Mouse (Mus musculus) kidney, postnatal 4 days (tissue): ENCODE measurements at regions not wholly inside any gene's neighbourhood (a gene's known extent, or its start where the extent isn't known, plus 50 kb on each side); places are given as distances from the start of the nearest gene placed in this dataset.

ENCODE experiments used
- DNase-seq, 2 experiments: peaks; one replicate each; pipeline ENCODE4 v3.0.0; 2021; ENCODE audit warnings: mixed read lengths in 2 of 2

DNA sequence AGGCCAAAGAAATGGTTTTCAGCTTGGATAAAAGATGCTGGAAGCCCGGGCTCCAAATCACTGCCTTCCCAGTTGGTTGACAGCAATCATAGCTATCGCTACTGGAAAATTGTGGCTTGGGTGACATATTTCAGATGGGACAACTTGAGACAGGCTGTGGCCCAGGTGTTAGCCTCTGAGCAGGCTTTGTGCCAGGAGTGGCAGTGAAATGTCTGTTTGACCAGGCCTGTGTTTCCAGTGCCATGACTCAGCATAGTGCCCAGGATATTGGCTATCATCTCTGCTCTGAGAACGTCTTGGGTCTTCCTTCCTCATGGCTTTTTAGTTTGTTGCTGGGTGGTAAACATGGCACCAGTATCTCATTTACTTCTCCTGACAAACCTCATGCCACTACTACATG lies 266.9 kb downstream of the Emp1 start:
- no peak for DNase-seq

DNA sequence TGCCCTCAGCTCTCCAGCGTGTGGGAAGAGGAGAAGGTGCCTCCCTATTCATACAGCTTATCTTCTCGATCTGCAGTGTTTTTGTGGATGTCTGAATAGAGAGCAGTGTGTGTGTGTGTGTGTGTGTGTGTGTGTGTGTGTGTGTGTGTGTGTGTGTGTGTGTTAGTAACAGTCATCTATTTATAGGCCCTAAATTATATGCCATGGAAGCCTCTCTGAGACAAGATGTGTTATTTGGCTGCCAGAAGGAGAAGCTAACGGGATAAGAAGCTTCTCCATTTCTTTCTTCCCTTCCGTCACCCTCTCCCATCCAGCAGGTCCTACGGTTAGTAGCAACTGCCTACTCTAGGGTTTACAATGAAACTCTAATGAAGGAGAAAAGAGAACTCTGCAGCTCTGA lies 270.3 kb downstream of the Emp1 start:
- DNase-seq = no peak

DNA sequence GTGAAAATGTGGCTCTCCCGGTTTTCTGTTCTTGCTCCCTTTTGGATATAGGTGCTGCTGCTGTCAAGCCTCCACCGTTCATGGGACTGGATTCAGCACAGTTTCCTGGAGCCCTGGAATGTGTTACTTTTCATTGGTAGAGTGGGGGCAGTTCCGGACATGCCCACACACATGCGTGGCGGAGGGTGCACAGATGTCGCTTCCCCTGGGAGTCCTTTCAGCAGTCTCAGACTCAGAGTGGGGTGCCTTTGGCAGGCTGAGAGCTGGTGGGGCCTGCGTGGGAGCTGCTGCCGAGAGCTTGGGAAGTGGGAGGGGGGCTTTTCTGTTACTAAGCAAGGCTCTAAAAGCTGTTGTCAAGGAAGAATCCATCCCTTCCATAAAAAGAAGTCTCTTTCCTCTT lies 274.3 kb downstream of the Emp1 start:
- peak; percentile 14 to 20 for DNase-seq

DNA sequence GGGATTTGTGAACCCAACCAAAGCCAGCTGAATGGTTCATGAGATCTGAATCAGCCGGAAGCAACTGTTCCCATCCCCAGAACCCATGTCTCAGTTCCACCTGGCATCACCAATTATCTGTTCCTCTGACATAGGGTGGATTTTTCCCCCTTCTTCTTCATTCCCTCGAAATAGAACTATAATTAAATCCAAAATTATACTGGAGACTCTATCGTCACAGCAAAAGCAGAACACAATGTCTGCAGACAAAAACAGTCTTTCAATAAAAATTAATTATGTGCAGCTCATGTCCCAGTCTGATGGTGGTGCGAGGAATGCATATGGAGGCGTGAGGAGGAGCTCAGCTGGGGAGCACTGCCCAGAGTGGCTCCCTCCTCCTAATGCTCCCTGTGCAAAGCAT lies 280.4 kb downstream of the Emp1 start:
- DNase-seq = no peak

DNA sequence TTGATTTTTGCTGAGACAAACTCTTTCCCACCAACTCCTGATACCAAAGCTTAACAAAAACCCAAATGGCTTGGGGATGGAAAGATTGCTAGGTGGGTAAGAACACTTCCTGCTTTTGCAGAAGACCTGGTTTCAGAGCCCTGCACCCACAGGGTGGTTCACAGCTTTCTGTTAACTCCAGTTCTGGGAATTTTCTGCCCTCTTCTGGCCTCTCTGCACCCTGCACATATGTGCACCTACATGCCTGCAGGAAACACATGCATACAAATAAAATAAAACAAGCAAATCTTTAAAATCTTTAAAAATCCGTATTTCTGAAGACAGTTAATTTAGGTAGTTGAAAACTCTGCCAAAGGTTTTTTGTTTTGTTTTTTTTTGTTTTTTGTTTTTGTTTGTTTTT lies 283.8 kb downstream of the Emp1 start:
- no peak for DNase-seq

DNA sequence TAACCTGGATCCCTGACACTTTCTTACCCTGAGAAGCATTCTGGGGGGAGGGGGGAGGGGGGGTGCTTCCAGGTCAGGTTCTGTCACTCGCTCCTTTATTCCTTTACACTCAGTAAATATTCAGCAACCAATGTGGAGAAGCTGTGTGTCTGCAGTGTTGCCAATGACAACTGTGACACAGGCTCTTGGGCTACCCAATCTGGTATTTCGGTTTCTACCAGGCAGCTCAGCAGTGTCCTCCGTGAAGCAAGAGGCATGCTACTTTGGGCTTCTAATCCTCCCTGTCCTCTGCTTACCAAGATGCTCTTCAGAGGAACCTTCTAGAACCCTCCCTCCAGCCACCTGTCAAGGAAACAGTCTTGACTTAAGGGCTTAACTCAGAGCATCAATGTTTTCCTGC lies 290.7 kb downstream of the Emp1 start:
- no peak for DNase-seq

DNA sequence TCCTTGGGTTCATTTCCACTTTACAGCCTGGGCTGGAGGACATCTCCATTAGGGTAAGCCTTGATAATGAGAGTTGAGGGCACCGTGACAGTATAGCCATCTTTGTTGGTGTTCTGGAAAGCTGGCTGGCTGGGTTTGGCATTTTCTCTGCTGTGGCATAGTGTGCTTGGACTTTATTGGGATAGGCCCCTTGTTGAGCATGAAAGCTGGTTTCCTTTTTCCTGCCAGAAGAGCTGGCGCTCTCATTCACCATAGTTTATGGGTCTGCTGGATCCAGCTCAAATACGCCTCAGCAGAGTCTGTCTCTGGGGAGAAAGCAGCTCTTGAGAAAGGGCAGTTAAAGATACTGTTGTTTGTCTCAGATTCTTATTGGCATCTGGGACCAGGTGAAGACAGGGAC lies 300.0 kb downstream of the Emp1 start:
- no peak for DNase-seq

DNA sequence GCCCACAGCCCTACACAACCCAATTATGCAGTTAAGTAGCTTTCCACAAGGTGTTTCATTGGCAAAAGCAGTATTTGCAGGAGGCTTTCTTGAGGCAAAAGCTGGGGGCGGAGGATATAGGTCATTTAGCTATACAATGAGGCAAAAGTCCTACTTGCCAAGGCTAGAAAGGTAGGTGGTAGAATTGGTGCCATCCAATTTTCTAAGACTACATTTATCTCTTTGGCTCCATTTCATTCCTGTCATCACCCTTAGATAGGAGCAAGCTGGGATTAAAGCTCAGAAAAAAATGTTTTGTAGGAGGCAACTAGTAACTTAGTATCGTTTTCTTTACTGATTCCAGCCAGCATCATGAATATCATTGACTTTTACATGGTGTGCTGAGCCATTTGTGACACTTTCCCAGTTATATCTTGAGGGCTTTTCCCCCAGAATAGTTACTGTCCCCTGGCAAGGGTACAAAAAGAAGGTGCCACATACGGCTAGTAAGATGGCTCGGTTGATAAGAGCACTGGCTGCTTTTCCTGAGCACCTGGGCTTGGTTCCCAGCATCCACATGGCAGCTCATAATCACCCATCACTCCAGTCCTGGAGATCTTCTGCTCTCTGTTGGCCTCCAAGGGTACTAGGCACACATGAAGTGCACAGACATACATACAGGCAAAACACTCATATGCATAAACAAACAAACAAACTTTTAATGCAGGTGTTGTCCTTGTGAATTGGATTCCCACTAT lies 300.6 kb downstream of the Emp1 start:
- no peak for DNase-seq
